Mouse (Mus musculus) lung, embryonic 14.5 days (tissue): ENCODE measurements around the gene Pdia3. TPM values are rescaled to one million over a fixed set of nuclear protein-coding genes. Genes with fewer than 3 reads are reported as not detected.
A peak's percentile ranks its signal among the peaks of the same experiment; 100 is the strongest.

ENCODE experiments used
- ATAC-seq: fragments of 200-750 bp; cut with Nextera tagmentation; 2 replicates; pipeline ENCODE4 v1.8.0; 2017; ENCODE audit warnings: mild to moderate bottlenecking, moderate TSS enrichment, moderate library complexity; ENCODE audit not compliant: insufficient read depth
- DNase-seq: peaks from one replicate; pipeline ENCODE4 v3.0.0-alpha.2; 2015
- H3K27ac ChIP-seq: fragments of 300-500 bp; sonication (generic); 2 replicates; pipeline ENCODE4 v1.5.1; 2014; ENCODE audit warnings: low read depth, mild to moderate bottlenecking, moderate library complexity
- H3K27me3 ChIP-seq: fragments of 300-500 bp; sonication (generic); 2 replicates; pipeline ENCODE4 v1.6.1; 2014; ENCODE audit warnings: low read length, control low read depth; ENCODE audit not compliant: insufficient read depth
- H3K36me3 ChIP-seq: fragments of 300-500 bp; sonication (generic); 2 replicates; pipeline ENCODE4 v1.6.1; 2014; ENCODE audit warnings: control low read depth; ENCODE audit not compliant: insufficient read depth
- H3K4me1 ChIP-seq: fragments of 300-500 bp; sonication (generic); 2 replicates; pipeline ENCODE4 v1.6.1; 2014; ENCODE audit warnings: antibody characterized with exemption, control low read depth; ENCODE audit not compliant: insufficient read depth
- H3K4me2 ChIP-seq: fragments of 300-500 bp; sonication (generic); 2 replicates; pipeline ENCODE4 v1.6.1; 2014; ENCODE audit warnings: mild to moderate bottlenecking
- H3K4me3 ChIP-seq: fragments of 300-500 bp; sonication (generic); 2 replicates; pipeline ENCODE4 v1.5.1; 2014; ENCODE audit warnings: low read depth, low read length
- H3K9ac ChIP-seq: fragments of 300-500 bp; sonication (generic); 2 replicates; pipeline ENCODE4 v1.6.1; 2014
- H3K9me3 ChIP-seq: fragments of 300-500 bp; sonication (generic); 2 replicates; pipeline ENCODE4 v1.6.1; 2016; ENCODE audit warnings: low read depth, low read length, control low read depth
- CTCF ChIP-seq: IDR thresholded peaks from 2 replicates; pipeline ENCODE4 v1.5.1; 2016; ENCODE audit warnings: antibody characterized with exemption, low read depth
- WGBS: fragments of 180-500 bp; shearing (Covaris S2); extraction: QIAGEN DNeasy Blood & Tissue Kit; methylation state at CpG from one replicate; pipeline ENCODE4 v1.1.7; 2014; 5-methylcytosine and 5-hydroxymethylcytosine counted together
- polyA plus RNA-seq: library from polyadenylated mRNA; unstranded; fragments of >200 nt; fragmentation: Nextera tagmentation; extraction: Ambion mirVana; gene quantifications from 2 replicates; pipeline ENCODE4 v1.2.1, GENCODE M21; 2014

Pdia3 gene
- polyA plus RNA-seq, 1 experiment from 2014 or later, result 628 TPM

GRCm38 (mm10) chr2:121403296-121403695 is 10.3 kb upstream of the Pdia3 start:
- ATAC-seq (no peak), DNase-seq (no peak)
- no peak for TF ChIP-seq CTCF
- Histone ChIP-seq H3K4me3 (no peak overlapping the region), H3K36me3 (no peaks in the 10 kb centered on the region), H3K27ac (no peak overlapping the region), H3K9ac (no peak overlapping the region), H3K4me1 (no peaks in the 10 kb centered on the region), H3K4me2 (no peak overlapping the region), H3K27me3 (no peaks in the 10 kb centered on the region), H3K9me3 (no peaks in the 10 kb centered on the region)

DNA sequence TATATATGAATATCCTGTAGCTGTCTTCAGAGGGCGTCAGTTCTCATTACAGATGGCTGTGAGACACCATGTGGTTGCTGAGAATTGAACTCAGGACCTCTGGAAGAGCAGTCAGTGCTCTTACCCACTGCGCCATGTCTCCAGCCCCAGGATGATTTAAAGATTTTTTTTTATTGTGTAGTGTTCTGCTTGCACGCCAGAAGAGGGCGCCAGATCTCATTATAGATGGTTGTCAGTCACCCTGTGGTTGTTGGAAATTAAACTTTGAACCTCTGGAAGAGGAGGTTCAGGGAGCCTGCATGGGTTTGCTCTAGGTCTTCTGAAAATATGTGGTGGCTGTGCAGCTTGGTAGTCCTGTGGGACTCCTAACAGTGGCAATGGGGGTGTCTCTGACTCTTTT is 5.4 kb upstream of the Pdia3 start:
- Histone ChIP-seq H3K4me1 (no peaks in the 10 kb centered on the region), H3K27me3 (no peaks in the 10 kb centered on the region), H3K27ac (no peak overlapping the region), H3K4me3 (no peak overlapping the region), H3K9me3 (no peaks in the 10 kb centered on the region), H3K9ac (no peak overlapping the region), H3K4me2 (no peak overlapping the region), H3K36me3 (no peaks in the 10 kb centered on the region)
- TF ChIP-seq CTCF, result peak; percentile 55
- 26% methylated on average over 4 of the region's 4 CpGs for WGBS
- DNase-seq (peak; percentile 45), ATAC-seq (no peak)

DNA sequence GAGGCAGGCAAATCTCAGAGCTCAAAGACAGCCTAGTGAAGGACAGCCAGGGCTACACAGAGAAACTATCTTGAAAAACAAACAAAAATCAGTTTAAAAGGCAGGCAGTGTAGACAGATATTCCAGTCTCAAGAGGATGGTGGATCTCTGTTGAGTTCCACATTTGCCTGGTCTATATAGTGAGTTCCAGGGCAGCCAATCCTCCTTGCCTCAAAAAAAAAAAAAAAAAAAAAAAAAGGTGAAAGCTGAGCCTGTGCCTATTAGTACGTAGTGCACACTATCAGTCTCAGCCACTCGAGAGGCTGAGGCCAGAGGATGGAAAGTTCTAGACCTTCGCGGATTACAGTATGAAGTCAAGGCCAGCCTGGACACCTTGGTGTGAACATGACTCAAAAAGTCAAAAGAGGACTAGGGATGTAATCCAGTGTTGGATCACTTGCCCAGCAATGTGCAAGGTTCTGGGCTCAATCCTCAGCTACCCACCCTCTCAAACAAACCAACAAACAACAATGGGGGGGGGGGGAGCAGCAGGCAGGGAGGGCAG is 660 bp upstream of the Pdia3 start:
- WGBS, result 7% methylated on average over 4 of the region's 4 CpGs
- H3K9ac ChIP-seq, result peak overlapping the region; percentile 100
- no peaks in the 10 kb centered on the region for H3K27me3 ChIP-seq
- H3K27ac ChIP-seq, result peak overlapping the region; percentile 99
- H3K4me3 ChIP-seq, result peak overlapping the region; percentile 99
- peaks cover 19% of the 10 kb centered on the region for H3K36me3 ChIP-seq
- no peak for TF ChIP-seq CTCF
- H3K9me3 ChIP-seq, result no peaks in the 10 kb centered on the region
- ATAC-seq (peak; percentile 7), DNase-seq (peak; percentile 52)
- peak overlapping the region; percentile 78 for H3K4me2 ChIP-seq
- peaks cover 4% of the 10 kb centered on the region; the same call in 1 of the 2 replicates for H3K4me1 ChIP-seq

DNA sequence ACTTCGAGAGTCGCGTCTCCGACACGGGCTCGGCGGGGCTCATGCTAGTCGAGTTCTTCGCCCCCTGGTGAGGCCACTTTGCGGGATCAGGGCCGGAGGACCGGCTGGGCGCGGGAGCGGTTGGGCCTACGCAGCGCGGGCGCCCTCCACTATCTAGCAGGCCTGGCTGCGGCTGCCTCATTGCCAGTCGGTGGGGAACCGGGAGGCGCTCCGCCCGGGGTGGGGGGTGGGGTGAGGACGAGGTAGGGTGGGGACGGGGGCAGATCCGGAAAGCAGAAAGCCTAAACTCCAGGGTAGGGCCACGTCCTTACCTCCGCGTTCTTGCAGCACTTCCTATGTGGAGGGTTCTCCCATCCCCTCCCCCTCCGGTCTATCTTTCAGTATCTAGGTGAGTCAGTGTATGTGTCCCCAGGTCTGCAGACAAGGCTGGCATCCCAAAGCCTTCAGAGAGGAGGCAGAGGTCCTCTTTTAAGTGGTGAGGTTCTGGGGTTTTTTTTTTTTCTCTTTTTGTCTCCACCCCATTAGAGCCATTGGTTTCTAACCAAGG is 637 bp downstream of the Pdia3 start:
- under 1% methylated on average over 32 of the region's 32 CpGs for WGBS
- peaks cover 4% of the 10 kb centered on the region; the same call in 1 of the 2 replicates for H3K4me1 ChIP-seq
- ATAC-seq, result peak; percentile 53

GRCm38 (mm10) chr2:121415103-121415502 is 1.5 kb downstream of the Pdia3 start:
- no peaks in the 10 kb centered on the region for H3K27me3 ChIP-seq
- no peak for ATAC-seq
- no peaks in the 10 kb centered on the region for H3K9me3 ChIP-seq
- H3K36me3 ChIP-seq, result peaks cover 38% of the 10 kb centered on the region
- peaks cover 4% of the 10 kb centered on the region; the same call in 1 of the 2 replicates for H3K4me1 ChIP-seq
- 44% methylated on average over 3 of the region's 3 CpGs for WGBS
- no peak for TF ChIP-seq CTCF
- no peak for DNase-seq
- H3K4me2 ChIP-seq, result peak overlapping the region; percentile 78
- H3K27ac ChIP-seq, result no peak overlapping the region
- H3K4me3 ChIP-seq, result peak overlapping the region; percentile 99
- peak overlapping the region; percentile 100 for H3K9ac ChIP-seq

More for the DNA sequence above, 637 bp downstream of the Pdia3 start:
- peak overlapping the region; percentile 99 for H3K4me3 ChIP-seq
- peak overlapping the region; percentile 99 for H3K27ac ChIP-seq
- H3K36me3 ChIP-seq, result peaks cover 32% of the 10 kb centered on the region
- H3K9ac ChIP-seq, result peak overlapping the region; percentile 100
- H3K9me3 ChIP-seq, result no peaks in the 10 kb centered on the region
- H3K4me2 ChIP-seq, result peak overlapping the region; percentile 78
- no peak for TF ChIP-seq CTCF
- no peaks in the 10 kb centered on the region for H3K27me3 ChIP-seq
- DNase-seq, result peak; percentile 51

DNA sequence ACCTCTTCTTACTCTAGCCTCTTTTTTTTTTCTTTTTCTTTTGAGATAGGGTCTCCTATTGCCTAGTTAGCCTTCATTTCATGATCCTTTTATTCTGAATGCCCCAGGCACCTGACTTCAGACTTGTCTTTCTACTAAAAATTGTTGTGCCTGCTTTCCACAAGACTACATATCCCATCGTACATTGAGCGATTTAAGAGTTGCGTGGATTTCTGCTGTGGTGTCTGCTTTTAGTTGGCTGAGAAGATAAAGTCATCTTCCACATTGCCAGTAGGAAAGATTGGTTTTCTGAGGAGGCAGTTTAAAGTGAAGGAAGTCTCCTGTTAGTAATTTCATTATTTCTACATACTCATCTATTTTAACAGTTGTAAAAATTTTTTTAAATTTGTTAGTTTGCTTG is 2.0 kb downstream of the Pdia3 start:
- H3K27me3 ChIP-seq, result no peaks in the 10 kb centered on the region
- peaks cover 40% of the 10 kb centered on the region for H3K36me3 ChIP-seq
- peak overlapping the region; percentile 78 for H3K4me2 ChIP-seq
- H3K9ac ChIP-seq, result peak overlapping the region; percentile 100
- no peak for TF ChIP-seq CTCF
- peak overlapping the region; percentile 99 for H3K4me3 ChIP-seq
- WGBS, result 70% methylated on average over 3 of the region's 3 CpGs
- H3K9me3 ChIP-seq, result no peaks in the 10 kb centered on the region
- no peak for ATAC-seq
- no peak for DNase-seq
- H3K27ac ChIP-seq, result no peak overlapping the region
- peaks cover 4% of the 10 kb centered on the region; the same call in 1 of the 2 replicates for H3K4me1 ChIP-seq

GRCm38 (mm10) chr2:121416356-121416755 is 2.8 kb downstream of the Pdia3 start:
- Histone ChIP-seq H3K9me3 (no peaks in the 10 kb centered on the region), H3K4me2 (peak overlapping the region; percentile 78), H3K27me3 (no peaks in the 10 kb centered on the region), H3K27ac (no peak overlapping the region), H3K4me3 (no peak overlapping the region), H3K9ac (peak overlapping the region; percentile 10; the same call in 1 of the 2 replicates), H3K36me3 (peaks cover 47% of the 10 kb centered on the region), H3K4me1 (peaks cover 4% of the 10 kb centered on the region; the same call in 1 of the 2 replicates)
- DNase-seq (no peak), ATAC-seq (no peak)
- WGBS, result 90% methylated on average over 6 of the region's 6 CpGs
- TF ChIP-seq CTCF, result no peak
